Mouse (Mus musculus) bone marrow, adult 2 months (tissue): ENCODE measurements around the gene Nabp2.

ENCODE experiments used
- CTCF ChIP-seq: fragments of 200-500 bp; IDR thresholded peaks from 2 replicates; pipeline ENCODE4 v1.5.1; 2011; ENCODE audit warnings: low read length, control low read depth; ENCODE audit not compliant: control insufficient read depth, insufficient read depth
- POLR2A ChIP-seq: fragments of 200-500 bp; IDR thresholded peaks from 2 replicates; pipeline ENCODE4 v1.6.1; 2011; ENCODE audit warnings: low read depth, mild to moderate bottlenecking, control low read depth, low read length, borderline replicate concordance; ENCODE audit not compliant: control insufficient read depth

DNA sequence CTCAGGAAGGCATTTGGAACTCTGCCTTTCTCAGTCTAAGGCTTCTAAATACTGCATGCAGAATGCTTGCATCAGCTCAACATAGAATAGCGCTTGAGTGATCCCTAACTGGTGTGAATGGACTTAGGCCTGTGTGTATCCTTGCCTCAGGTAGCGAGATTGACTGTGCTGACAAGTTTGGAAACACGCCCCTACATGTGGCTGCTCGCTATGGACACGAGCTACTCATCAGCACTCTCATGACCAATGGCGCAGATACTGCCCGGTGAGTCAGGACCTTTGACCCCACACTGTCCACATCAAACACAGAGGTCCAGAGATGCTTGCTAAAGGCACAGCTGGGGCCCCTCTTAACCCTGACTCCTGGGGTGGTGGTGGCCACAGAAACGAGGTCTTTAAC is 28.8 kb downstream of the Nabp2 start:
- TF ChIP-seq CTCF (no peak), POLR2A (no peak)
